Mouse (Mus musculus): Measurements from ENCODE around the gene Nfu1.
"Not testable (repeated sequence)": the region's sequence is repeated elsewhere in the genome, so short reads cannot be mapped to it uniquely, and the experiment has no call there.

The Nfu1 gene

GRCm38 (mm10) chr6:87026980-87027379 is 17.9 kb downstream of the Nfu1 start:
- no peak for DNase-seq

- DNase-seq = no peak
Observed at GRCm38 (mm10) chr6:87028881-87029280, 19.8 kb downstream of the Nfu1 start.

GRCm38 (mm10) chr6:87031310-87031709 is 22.3 kb downstream of the Nfu1 start:
- not testable (repeated sequence) for DNase-seq

- no peak for DNase-seq
Observed at GRCm38 (mm10) chr6:87032401-87032800, 23.4 kb downstream of the Nfu1 start.

GRCm38 (mm10) chr6:87034395-87034794 is 25.4 kb downstream of the Nfu1 start:
- no peak for DNase-seq

- no peak for DNase-seq
Observed at GRCm38 (mm10) chr6:87037826-87038620, 29.0 kb downstream of the Nfu1 start.

GRCm38 (mm10) chr6:87039161-87039560 is 30.1 kb downstream of the Nfu1 start:
- DNase-seq = no peak

- DNase-seq = no peak
Observed at GRCm38 (mm10) chr6:87040971-87041370, 31.9 kb downstream of the Nfu1 start.

- DNase-seq = no peak
Observed at GRCm38 (mm10) chr6:87041431-87041830, 32.4 kb downstream of the Nfu1 start.

GRCm38 (mm10) chr6:87042004-87042336 is 32.9 kb downstream of the Nfu1 start:
- no peak for DNase-seq

GRCm38 (mm10) chr6:87042337-87043130 is 33.5 kb downstream of the Nfu1 start, which contains the start of gene Gfpt1:
Gfpt1 (plus strand) TSS chr6:87042846.
- peak; percentile 96 for DNase-seq

GRCm38 (mm10) chr6:87043131-87043516 is 34.1 kb downstream of the Nfu1 start:
- DNase-seq = no peak

GRCm38 (mm10) chr6:87044895-87045294 is 35.9 kb downstream of the Nfu1 start:
- DNase-seq = no peak

- DNase-seq = no peak
Observed at GRCm38 (mm10) chr6:87045507-87045906, 36.5 kb downstream of the Nfu1 start.

GRCm38 (mm10) chr6:87048712-87049111 is 39.7 kb downstream of the Nfu1 start:
- DNase-seq = not testable (repeated sequence)

- peak; percentile 45 for DNase-seq
Observed at GRCm38 (mm10) chr6:87051886-87052425, 42.9 kb downstream of the Nfu1 start.

GRCm38 (mm10) chr6:87054193-87054592 is 45.2 kb downstream of the Nfu1 start:
- no peak for DNase-seq

- DNase-seq = no peak
Observed at GRCm38 (mm10) chr6:87059754-87060153, 50.7 kb downstream of the Nfu1 start.

GRCm38 (mm10) chr6:87063586-87063985 is 54.5 kb downstream of the Nfu1 start:
- DNase-seq = no peak

- no peak for DNase-seq
Observed at GRCm38 (mm10) chr6:87068209-87068608, 59.2 kb downstream of the Nfu1 start.

GRCm38 (mm10) chr6:87069195-87069900 is 60.3 kb downstream of the Nfu1 start:
- DNase-seq = no peak

- no peak for DNase-seq
Observed at GRCm38 (mm10) chr6:87070641-87071040, 61.6 kb downstream of the Nfu1 start.

GRCm38 (mm10) chr6:87072759-87073158 is 63.7 kb downstream of the Nfu1 start:
- DNase-seq = no peak
